Mouse (Mus musculus) CH12.LX (cell line): ENCODE results near the gene Zfyve21.

Experiments
- CTCF ChIP-seq, 2 experiments: IDR thresholded peaks in 1 of 2; conservative IDR thresholded peaks in 1 of 2; 2 replicates each; pipeline ENCODE4 v1.5.1; 2011 to 2012; ENCODE audit warnings: low read depth in 2 of 2, low read length in 2 of 2, improper control_type of control experiment in 1 of 2, inconsistent platforms in 1 of 2, mild to moderate bottlenecking in 1 of 2, moderate library complexity in 1 of 2
- JUND ChIP-seq: conservative IDR thresholded peaks from 2 replicates; pipeline ENCODE4 v1.6.1; 2011; ENCODE audit warnings: low read depth, low read length, improper control_type of control experiment
- POLR2AphosphoS2 ChIP-seq: IDR thresholded peaks from 2 replicates; pipeline ENCODE4 v1.6.1; 2011; ENCODE audit warnings: low read depth, low read length, improper control_type of control experiment

DNA sequence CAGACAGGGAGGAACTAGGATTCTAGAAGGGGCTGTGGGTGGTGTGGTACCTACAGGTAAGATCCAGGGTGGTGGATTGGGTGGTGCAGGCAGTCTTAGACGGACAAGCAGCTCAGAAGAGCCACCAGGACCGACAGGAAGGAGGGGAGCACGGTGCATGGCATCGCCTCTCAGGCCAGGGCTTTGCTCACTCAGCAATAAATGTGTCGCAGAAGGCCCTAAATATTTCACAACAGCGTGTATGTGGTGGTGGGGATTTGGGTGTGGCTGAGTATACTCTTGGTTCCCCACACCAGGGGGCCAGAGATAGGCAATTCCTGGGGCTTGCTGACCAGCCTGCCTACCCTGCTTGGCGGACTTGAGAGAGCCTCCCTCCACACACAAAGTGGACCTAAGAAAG lies 6.7 kb downstream of the Zfyve21 start:
- TF ChIP-seq CTCF (conservative IDR thresholded peaks at IDR 0.05 in 1 of 2, IDR thresholded peaks at IDR 0.05 in 1 of 2; ENCODE audit: low read depth in 2 of 2, low read length in 2 of 2) (no peak), POLR2AphosphoS2 (no peak), JUND (no peak)
